Mouse (Mus musculus) CD4-positive, CD25-positive, alpha-beta regulatory T cell, adult 4 months (primary cell): ENCODE measurements around the gene Vsig10. TPM values are rescaled to one million over a fixed set of nuclear protein-coding genes. Genes with fewer than 3 reads are reported as not detected.
"Not testable (repeated sequence)": the region's sequence is repeated elsewhere in the genome, so short reads cannot be mapped to it uniquely, and the experiment has no call there.

Source experiments
- ATAC-seq: one replicate; pipeline ENCODE4 v1.8.0; 2017
- polyA plus RNA-seq, 2 experiments: library from polyadenylated mRNA; unstranded; fragments of 100-300 nt; shearing (Covaris generic); gene quantifications; one replicate each; pipeline ENCODE4 v1.2.1; 2017

Vsig10 gene
- polyA plus RNA-seq, 2 experiments from 2014 or later = 5.5 to 8.3 TPM

- peak; percentile 7 for ATAC-seq
Measured at GRCm38 (mm10) chr5:117356365-117357128, 37.7 kb downstream of the Vsig10 start.

- peak; percentile 42 for ATAC-seq
Measured at GRCm38 (mm10) chr5:117357129-117357477, 38.2 kb downstream of the Vsig10 start, which contains the start of gene Wsb2. TSS of gene Wsb2 (plus strand) at chr5:117357304.

GRCm38 (mm10) chr5:117357478-117358247, 38.8 kb downstream of the Vsig10 start:
- peak; percentile 74 for ATAC-seq

GRCm38 (mm10) chr5:117358248-117358630, 39.4 kb downstream of the Vsig10 start:
- ATAC-seq = peak; percentile 4

GRCm38 (mm10) chr5:117358725-117359124, 39.8 kb downstream of the Vsig10 start:
- ATAC-seq = peak; percentile 20

- ATAC-seq = no peak
Measured at GRCm38 (mm10) chr5:117359497-117360227, 40.8 kb downstream of the Vsig10 start.

- ATAC-seq = no peak
Measured at GRCm38 (mm10) chr5:117360228-117360515, 41.3 kb downstream of the Vsig10 start.

- ATAC-seq = no peak
Measured at GRCm38 (mm10) chr5:117360631-117361541, 42.0 kb downstream of the Vsig10 start.

GRCm38 (mm10) chr5:117361590-117361989, 42.7 kb downstream of the Vsig10 start:
- no peak for ATAC-seq

- no peak for ATAC-seq
Measured at GRCm38 (mm10) chr5:117363066-117363782, 44.3 kb downstream of the Vsig10 start.

- ATAC-seq = no peak
Measured at GRCm38 (mm10) chr5:117364821-117365220, 45.9 kb downstream of the Vsig10 start.

- no peak for ATAC-seq
Measured at GRCm38 (mm10) chr5:117365904-117366561, 47.1 kb downstream of the Vsig10 start.

- no peak for ATAC-seq
Measured at GRCm38 (mm10) chr5:117367206-117367605, 48.3 kb downstream of the Vsig10 start.

GRCm38 (mm10) chr5:117370592-117370991, 51.7 kb downstream of the Vsig10 start:
- ATAC-seq = no peak

- no peak for ATAC-seq
Measured at GRCm38 (mm10) chr5:117373418-117373817, 54.5 kb downstream of the Vsig10 start.

- no peak for ATAC-seq
Measured at GRCm38 (mm10) chr5:117374372-117375049, 55.6 kb downstream of the Vsig10 start.

GRCm38 (mm10) chr5:117376331-117376761, 57.5 kb downstream of the Vsig10 start:
- no peak for ATAC-seq

GRCm38 (mm10) chr5:117377731-117378130, 58.8 kb downstream of the Vsig10 start:
- ATAC-seq = not testable (repeated sequence)

- ATAC-seq = no peak
Measured at GRCm38 (mm10) chr5:117380199-117380598, 61.3 kb downstream of the Vsig10 start.

GRCm38 (mm10) chr5:117381785-117382184, 62.9 kb downstream of the Vsig10 start:
- no peak for ATAC-seq
